Mouse (Mus musculus): ENCODE results near the gene Ebp. TPM values are rescaled to one million over a fixed set of nuclear protein-coding genes. Genes with fewer than 3 reads are reported as not detected.

Gene Ebp
- 58.8 TPM for polyA plus RNA-seq (2017; shearing (Covaris generic))

DNA sequence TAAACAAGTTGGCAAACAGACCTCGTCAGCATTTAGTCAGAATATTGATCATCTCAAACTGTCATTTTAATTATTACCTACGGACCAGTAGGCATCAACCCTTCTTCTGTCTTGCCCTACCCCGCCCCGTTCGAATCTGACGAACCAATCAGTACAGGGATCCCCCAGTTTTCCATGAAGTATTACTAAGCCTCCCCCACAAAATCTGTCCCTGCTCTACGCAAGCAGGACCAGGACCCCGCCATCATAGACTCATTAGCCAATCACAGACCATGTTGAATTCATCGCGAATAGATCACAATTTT, at the start of gene Ebp:
Gene Ebp (minus strand): TSS at position 94 of the 305 bp plus-strand sequence.

DNA sequence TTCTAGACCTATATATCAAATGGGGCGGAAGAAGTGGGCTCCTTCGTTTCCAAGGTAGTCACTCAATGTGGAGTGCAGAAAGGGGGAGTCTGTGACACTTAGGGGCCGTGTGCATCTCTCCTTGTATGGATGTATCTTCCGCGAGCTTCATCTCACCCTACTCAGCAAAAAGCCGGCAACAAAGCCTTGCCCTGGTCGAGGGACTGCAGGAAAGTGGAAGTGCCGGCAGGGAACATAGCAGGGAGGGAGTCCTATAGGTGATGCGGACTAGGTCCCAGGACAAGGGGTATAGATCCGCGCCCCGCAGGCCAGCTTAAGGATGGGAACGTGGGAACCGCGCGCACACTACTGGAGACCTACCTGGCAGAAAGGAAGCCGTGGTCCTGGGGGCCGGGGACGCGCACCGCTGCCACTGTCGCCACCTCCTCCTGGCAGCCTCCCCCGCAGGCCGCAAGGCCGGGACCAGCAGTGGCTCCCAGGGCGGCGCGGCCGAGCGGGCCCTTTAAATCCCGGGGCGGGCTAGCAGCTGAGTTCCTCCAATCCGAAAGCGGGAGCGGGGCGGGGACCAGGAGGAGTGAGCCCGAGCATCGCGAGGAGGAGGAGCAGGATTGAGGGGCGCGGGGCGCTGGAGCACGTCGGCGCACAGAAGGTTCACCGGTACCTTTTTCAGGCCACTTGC, 12.8 kb upstream of the Ebp start, which contains the start of gene Porcn:
Gene Porcn (minus strand): TSS at position 511 of the 679 bp plus-strand sequence.

DNA sequence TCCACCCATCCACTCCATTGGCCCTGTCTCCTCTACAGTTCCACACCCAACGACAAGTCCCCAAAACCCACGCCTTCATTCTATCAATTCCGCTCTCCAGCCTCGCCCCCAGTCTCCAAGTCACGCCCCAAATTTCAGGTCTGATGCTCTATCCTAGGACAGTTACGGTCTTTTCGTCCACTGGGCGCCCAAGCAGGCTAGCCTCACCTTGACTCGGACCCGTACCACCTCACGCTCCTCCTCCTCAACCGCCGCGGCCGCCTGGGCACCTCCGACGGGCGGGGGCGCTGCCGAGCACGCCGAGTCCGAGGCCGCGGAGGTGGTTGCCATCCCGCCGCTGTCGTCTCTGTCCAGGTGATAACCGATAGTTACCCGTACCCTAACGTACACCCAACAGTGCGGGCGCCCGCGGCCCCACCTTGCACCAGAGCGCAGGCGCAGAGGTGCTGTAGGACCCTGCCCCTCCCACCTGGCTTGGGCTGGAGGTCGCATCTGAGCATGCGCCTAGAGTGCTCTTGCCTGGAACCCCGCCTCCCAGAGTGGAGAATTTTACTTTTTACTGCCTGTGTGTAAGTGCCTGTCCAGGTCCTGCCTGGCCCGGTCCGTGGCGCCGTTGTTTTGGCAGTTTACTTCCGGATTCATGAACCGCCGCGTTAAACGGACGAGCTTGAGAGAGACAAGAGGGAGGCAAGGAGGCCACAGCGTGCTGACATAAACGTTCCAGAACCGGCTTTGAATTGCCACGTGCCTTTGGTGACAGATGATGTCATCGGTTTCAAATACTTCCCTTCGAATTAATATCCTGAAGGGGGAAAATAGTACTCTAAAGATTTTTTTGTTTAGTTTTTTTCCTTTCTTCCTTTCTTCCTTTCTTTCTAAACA, 17.6 kb downstream of the Ebp start, which contains the start of gene Tbc1d25:
Gene Tbc1d25 (minus strand): TSS at position 678 of the 882 bp plus-strand sequence.

DNA sequence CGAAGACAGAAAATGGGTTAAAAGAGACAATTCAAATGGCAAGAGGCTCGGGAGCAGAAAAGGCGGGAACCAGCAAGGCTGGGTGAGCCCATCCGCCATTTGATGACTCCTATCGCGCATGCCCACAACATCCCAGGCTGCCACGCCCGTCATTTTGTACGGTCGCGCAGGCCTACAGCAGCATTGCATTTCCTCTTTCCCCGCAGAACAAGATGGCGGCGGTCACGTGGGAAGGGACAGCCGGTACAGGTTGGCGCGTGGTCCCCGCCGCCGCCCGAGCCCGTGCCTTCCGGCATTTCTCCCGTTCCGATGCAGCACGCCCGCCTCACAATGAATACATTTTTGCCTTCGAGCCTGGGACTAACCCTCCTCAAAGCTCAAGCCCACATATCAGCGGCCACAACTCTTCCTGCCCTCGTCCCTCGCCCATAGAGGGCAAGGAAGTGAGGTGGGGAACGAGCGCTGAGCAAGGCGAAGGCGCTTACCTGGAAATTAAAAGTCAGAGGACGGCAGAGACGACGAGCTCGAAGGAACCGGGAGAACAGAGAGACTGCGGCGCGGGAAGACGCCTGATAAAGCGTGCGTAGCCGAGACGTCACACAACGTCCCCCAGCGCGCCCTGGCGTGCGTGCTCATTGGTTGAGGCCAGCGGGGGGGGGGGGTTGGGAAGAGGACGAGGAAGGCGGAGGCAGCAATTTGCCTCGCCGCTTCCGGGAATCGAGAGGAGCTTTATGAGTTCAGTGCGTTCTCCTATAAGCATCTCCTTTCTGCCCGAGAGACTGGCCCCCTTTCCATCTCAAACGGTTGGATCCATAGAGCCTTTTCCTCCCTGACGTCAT, 47.9 kb downstream of the Ebp start, which contains the start of gene Rbm3:
Gene Rbm3 (minus strand): TSS at position 728 of the 839 bp plus-strand sequence.

Other genes starting within 250 kb of the Ebp start
- 15.1 TPM for gene Hdac6, start 245.6 kb downstream of the Ebp start, polyA plus RNA-seq (2017; shearing (Covaris generic))
- gene Gata1, start 215.4 kb downstream of the Ebp start, polyA plus RNA-seq (2017; shearing (Covaris generic)): not detected
- gene Glod5, start 175.0 kb downstream of the Ebp start, polyA plus RNA-seq (2017; shearing (Covaris generic)): not detected
- 28.2 TPM for gene Suv39h1, start 118.8 kb downstream of the Ebp start, polyA plus RNA-seq (2017; shearing (Covaris generic))
- 33.1 TPM for gene Was, start 103.0 kb downstream of the Ebp start, polyA plus RNA-seq (2017; shearing (Covaris generic))
- 23.0 TPM for gene Wdr13, start 60.6 kb downstream of the Ebp start, polyA plus RNA-seq (2017; shearing (Covaris generic))
- 857 TPM for gene Rbm3, start 47.6 kb downstream of the Ebp start, polyA plus RNA-seq (2017; shearing (Covaris generic))
- 30.2 TPM for gene Tbc1d25, start 17.3 kb downstream of the Ebp start, polyA plus RNA-seq (2017; shearing (Covaris generic))
- not detected for gene Porcn, start 13.0 kb upstream of the Ebp start, polyA plus RNA-seq (2017; shearing (Covaris generic))
- gene Ftsj1, start 58.9 kb upstream of the Ebp start, polyA plus RNA-seq (2017; shearing (Covaris generic)): 12.5 TPM
- gene Slc38a5, start 77.6 kb upstream of the Ebp start, polyA plus RNA-seq (2017; shearing (Covaris generic)): not detected
- not detected for gene Ssxb10, start 133.9 kb upstream of the Ebp start, polyA plus RNA-seq (2017; shearing (Covaris generic))
- gene Ssxb9, start 173.5 kb upstream of the Ebp start, polyA plus RNA-seq (2017; shearing (Covaris generic)): not detected
- not detected for gene Ssxb1, start 219.8 kb upstream of the Ebp start, polyA plus RNA-seq (2017; shearing (Covaris generic))

Data from effector memory CD4-positive, alpha-beta T cell, adult 7 months (primary cell).